Mouse (Mus musculus): ENCODE measurements at regions not wholly inside any gene's neighbourhood (a gene's known extent, or its start where the extent isn't known, plus 50 kb on each side); places are given as distances from the start of the nearest gene placed in this dataset.

- DNase-seq: peak; percentile 1
Measured at GRCm38 (mm10) chr10:37589889-37590288, 451.2 kb upstream of the Marcks start.

GRCm38 (mm10) chr10:37589009-37589408 is 450.3 kb upstream of the Marcks start:
- DNase-seq: no peak

- DNase-seq: no peak
Measured at GRCm38 (mm10) chr10:37571171-37571570, 432.5 kb upstream of the Marcks start.

- no peak for DNase-seq
Measured at GRCm38 (mm10) chr10:37561705-37562104, 423.0 kb upstream of the Marcks start.

GRCm38 (mm10) chr10:37549446-37549845 is 410.7 kb upstream of the Marcks start:
- DNase-seq: no peak

GRCm38 (mm10) chr10:37540703-37541102 is 402.0 kb upstream of the Marcks start:
- DNase-seq: no peak

- DNase-seq: no peak
Measured at GRCm38 (mm10) chr10:37505966-37506615, 367.4 kb upstream of the Marcks start.

- no peak for DNase-seq
Measured at GRCm38 (mm10) chr10:37504468-37504867, 365.7 kb upstream of the Marcks start.

- DNase-seq: no peak
Measured at GRCm38 (mm10) chr10:37502505-37502904, 363.8 kb upstream of the Marcks start.

GRCm38 (mm10) chr10:37501043-37501442 is 362.3 kb upstream of the Marcks start:
- DNase-seq: no peak

GRCm38 (mm10) chr10:37495467-37495866 is 356.7 kb upstream of the Marcks start:
- DNase-seq: no peak

- no peak for DNase-seq
Measured at GRCm38 (mm10) chr10:37494552-37495166, 355.9 kb upstream of the Marcks start.

GRCm38 (mm10) chr10:37494098-37494497 is 355.4 kb upstream of the Marcks start:
- no peak for DNase-seq

- no peak for DNase-seq
Measured at GRCm38 (mm10) chr10:37484311-37485023, 345.7 kb upstream of the Marcks start.

- DNase-seq: peak; percentile 68
Measured at GRCm38 (mm10) chr10:37483521-37483920, 344.8 kb upstream of the Marcks start.

- no peak for DNase-seq
Measured at GRCm38 (mm10) chr10:37481879-37482278, 343.2 kb upstream of the Marcks start.

GRCm38 (mm10) chr10:37480331-37480730 is 341.6 kb upstream of the Marcks start:
- DNase-seq: no peak

GRCm38 (mm10) chr10:37478108-37478507 is 339.4 kb upstream of the Marcks start:
- no peak for DNase-seq

GRCm38 (mm10) chr10:37473086-37473485 is 334.4 kb upstream of the Marcks start:
- no peak for DNase-seq

- no peak for DNase-seq
Measured at GRCm38 (mm10) chr10:37457384-37457783, 318.7 kb upstream of the Marcks start.

- no peak for DNase-seq
Measured at GRCm38 (mm10) chr10:37449894-37450293, 311.2 kb upstream of the Marcks start.

GRCm38 (mm10) chr10:37447333-37448204 is 308.8 kb upstream of the Marcks start:
- DNase-seq: peak; percentile 70

Data from kidney, postnatal 14 days (tissue).